Mouse (Mus musculus): ENCODE data around the gene Thy1. TPM values are rescaled to one million over a fixed set of nuclear protein-coding genes. Genes with fewer than 3 reads are reported as not detected.
A peak's percentile ranks its signal among the peaks of the same experiment; 100 is the strongest.

Gene Thy1
- polyA plus RNA-seq, 1 experiment from 2014 or later: 18.7 TPM

DNA sequence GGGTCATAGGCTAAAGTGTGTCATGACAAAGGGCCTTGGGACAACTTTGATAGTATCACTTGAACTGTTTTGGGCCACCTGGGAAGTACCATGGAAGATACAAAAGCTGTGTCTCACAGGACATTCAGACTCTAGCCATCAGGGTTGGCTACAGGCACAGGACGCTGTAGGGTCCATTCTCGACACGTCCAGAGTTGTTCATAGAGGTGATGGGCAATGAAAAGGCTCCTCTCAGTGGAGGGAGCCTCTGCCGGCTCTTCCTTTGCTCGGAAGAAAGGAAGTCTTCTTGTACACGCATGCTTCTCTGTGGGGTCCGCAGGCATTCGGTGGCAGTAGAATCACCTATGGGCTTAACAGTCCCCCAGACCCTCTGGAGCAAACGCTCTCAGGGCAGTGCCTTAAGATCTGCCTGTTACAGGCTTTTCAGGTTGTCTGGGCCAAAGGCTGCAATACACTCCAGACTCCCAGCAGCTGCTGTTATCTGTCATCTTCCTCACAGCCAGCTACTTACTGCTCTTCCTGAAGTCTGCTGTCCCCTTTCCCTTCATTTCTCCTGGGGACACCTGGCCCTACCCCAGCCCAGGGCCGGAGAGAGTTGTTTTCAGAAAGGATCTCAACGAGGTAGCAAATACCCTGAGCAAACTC is 34.2 kb downstream of the Thy1 start:
- no peak overlapping the region for H3K9ac ChIP-seq (ENCODE audit: low read depth, low read length)
- H3K27ac ChIP-seq (ENCODE audit: low read depth, low read length): no peak overlapping the region
- H3K36me3 ChIP-seq (ENCODE audit: control insufficient read depth, insufficient read depth, low read length): no peaks in the 10 kb centered on the region
- no peak overlapping the region for H3K4me3 ChIP-seq (ENCODE audit: low read length)
- WGBS: 85% methylated on average over 11 of the region's 11 CpGs
- peaks cover 9% of the 10 kb centered on the region; the same call in 1 of the 2 replicates for H3K4me1 ChIP-seq (ENCODE audit: control insufficient read depth, insufficient read depth, low read depth, low read length)
- H3K4me2 ChIP-seq (ENCODE audit: low read length): peak overlapping the region; percentile 20; the same call in 1 of the 2 replicates
- no peaks in the 10 kb centered on the region for H3K27me3 ChIP-seq (replicated peaks; ENCODE audit: control insufficient read depth, insufficient read depth, low read length)
- ATAC-seq: no peak
- no peaks in the 10 kb centered on the region for H3K9me3 ChIP-seq (ENCODE audit: control insufficient read depth, low read length)

DNA sequence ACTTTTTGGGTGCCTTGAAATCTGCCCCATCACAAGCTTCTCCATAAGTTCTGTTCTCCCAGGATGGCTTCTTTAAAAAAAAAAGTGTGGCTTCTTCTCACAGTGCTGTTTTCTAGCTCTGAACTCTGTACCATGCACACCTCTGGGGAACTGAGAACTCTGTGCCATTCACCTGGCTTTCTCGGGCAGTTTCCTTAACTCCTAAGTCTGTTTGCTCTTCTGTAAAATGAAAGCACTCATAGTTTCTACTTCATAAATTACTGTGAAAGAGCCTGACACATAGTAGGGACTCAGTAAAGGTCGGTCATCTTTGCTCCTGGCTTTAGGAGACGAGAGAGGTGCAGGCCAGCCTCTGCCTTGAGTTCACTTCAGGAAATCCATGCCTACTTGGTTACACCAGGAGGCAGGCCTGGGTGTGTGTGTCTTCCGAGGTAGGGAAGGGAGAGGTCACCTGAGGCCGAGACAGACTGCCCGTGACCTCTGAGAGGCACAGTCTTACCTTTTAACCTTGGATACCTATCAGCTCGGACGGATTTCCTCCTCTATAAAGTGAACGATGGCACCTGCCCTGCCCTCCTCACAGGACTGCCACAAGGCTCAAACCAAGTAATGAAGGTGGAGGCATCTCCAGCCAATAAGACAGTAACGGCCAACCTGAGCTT is 35.1 kb downstream of the Thy1 start:
- Histone ChIP-seq H3K9me3 (ENCODE audit: control insufficient read depth, low read length) (no peaks in the 10 kb centered on the region), H3K27me3 (replicated peaks; ENCODE audit: control insufficient read depth, insufficient read depth, low read length) (no peaks in the 10 kb centered on the region), H3K27ac (ENCODE audit: low read depth, low read length) (no peak overlapping the region), H3K9ac (ENCODE audit: low read depth, low read length) (no peak overlapping the region), H3K36me3 (ENCODE audit: control insufficient read depth, insufficient read depth, low read length) (no peaks in the 10 kb centered on the region), H3K4me1 (ENCODE audit: control insufficient read depth, insufficient read depth, low read depth, low read length) (peaks cover 9% of the 10 kb centered on the region; the same call in 1 of the 2 replicates), H3K4me3 (ENCODE audit: low read length) (no peak overlapping the region), H3K4me2 (ENCODE audit: low read length) (no peak overlapping the region)
- no peak for ATAC-seq
- WGBS: 86% methylated on average over 10 of the region's 10 CpGs

DNA sequence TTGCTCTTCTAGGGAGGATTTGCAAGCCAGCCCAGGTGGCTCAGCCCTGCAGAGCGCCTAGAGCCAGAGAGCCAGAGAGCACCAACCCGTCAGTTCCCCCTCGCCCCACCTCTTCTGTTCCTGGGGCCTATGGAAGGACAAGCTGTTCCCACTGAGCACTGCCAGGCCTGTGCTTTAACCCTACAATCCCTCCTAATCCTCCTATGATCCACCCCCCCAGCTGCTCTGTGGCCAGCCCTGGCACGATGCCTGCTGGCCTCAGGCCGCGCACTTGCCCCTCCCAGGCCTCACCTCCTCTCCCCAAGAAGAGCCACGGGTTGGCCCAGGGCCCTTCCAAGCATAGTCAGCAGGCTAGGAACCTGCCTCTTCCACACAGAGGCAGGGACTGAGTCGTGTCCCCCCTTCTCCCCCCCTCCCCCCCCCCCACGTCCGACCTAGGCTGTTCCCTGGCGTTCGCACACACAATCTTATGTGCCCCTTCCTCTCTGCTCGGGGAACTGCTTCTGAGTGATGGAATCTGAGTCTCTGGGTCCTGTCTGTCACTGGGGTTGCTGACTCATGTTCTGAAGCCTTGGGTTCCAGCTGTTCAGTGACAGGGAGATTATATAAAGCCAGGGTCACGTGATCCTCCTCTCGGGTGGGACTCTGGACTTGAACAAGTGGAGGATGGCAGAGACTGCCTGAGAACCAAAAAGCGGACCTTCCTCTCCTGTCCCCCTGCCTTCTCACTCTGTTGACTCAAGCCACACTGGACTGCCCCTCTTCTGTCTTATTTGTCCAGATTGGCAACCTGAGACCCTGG is 36.0 kb downstream of the Thy1 start:
- Histone ChIP-seq H3K27me3 (replicated peaks; ENCODE audit: control insufficient read depth, insufficient read depth, low read length) (no peaks in the 10 kb centered on the region), H3K4me3 (ENCODE audit: low read length) (no peak overlapping the region), H3K9ac (ENCODE audit: low read depth, low read length) (no peak overlapping the region), H3K9me3 (ENCODE audit: control insufficient read depth, low read length) (no peaks in the 10 kb centered on the region), H3K4me1 (ENCODE audit: control insufficient read depth, insufficient read depth, low read depth, low read length) (peaks cover 13% of the 10 kb centered on the region), H3K4me2 (ENCODE audit: low read length) (no peak overlapping the region), H3K27ac (ENCODE audit: low read depth, low read length) (0 out of 2 replicates have a peak overlapping the region, but pooled peaks have one; percentile 7), H3K36me3 (ENCODE audit: control insufficient read depth, insufficient read depth, low read length) (no peaks in the 10 kb centered on the region)
- peak; percentile 84 for ATAC-seq
- WGBS: 33% methylated on average over 16 of the region's 16 CpGs

DNA sequence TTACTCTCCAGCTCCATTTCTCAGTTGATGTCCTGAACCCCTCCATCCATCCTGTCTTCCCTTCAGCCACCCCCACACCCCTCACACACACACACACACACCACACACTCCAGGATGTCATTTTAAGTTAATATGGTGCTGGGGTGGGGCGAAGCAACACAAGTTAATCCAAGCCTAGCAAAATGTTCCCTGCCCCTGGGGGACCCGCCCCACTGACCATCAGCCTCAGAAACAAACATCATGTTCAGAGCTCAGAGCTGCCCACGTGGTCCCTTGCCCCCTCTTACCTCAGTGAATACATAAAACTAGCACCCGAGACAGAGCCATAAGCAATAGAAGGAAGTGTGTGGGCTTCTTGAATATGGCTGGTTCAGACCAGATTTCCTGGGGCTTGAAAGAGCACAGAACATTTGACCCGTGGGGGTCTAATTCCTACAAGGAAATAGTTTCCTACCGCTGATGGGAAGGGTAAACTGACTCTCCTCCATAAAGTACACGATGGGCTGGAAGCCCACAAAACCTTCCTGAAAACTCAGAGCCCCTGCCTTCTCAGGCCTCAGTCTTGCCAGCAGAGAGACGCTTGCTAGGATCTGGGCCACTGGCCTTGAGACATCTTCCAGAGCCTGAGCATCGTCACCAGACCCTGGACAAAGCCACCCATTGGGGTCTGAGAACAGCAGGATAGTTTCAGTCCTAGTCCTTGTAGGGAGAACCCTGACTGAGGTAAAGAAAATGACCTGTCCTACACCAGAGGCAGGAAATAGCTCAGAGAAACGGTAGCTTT is 37.0 kb downstream of the Thy1 start:
- H3K4me1 ChIP-seq (ENCODE audit: control insufficient read depth, insufficient read depth, low read depth, low read length): peaks cover 21% of the 10 kb centered on the region
- ATAC-seq: no peak
- WGBS: 77% methylated on average over 10 of the region's 10 CpGs

DNA sequence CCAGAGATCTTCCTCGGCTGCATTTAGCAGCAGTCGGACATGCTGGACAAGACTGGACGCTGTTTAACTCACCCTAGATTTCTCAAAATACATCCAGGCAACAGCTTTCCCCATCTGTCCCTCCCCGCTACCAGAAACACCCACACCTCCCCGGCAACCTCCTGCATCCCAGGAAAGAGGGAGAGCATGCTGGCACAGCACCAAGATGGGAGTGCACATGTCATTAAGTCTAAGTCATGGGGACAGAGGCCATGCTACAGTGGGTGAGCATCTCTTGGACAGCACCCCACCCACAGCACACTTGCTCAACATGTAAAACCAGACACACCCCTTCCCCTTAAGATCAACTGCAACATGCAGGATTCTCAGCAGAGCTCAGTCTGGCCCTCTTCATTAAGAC is 37.8 kb downstream of the Thy1 start:
- no peak overlapping the region for H3K4me2 ChIP-seq (ENCODE audit: low read length)
- no peak overlapping the region for H3K9ac ChIP-seq (ENCODE audit: low read depth, low read length)
- H3K9me3 ChIP-seq (ENCODE audit: control insufficient read depth, low read length): no peaks in the 10 kb centered on the region
- no peaks in the 10 kb centered on the region for H3K36me3 ChIP-seq (ENCODE audit: control insufficient read depth, insufficient read depth, low read length)
- no peak overlapping the region for H3K27ac ChIP-seq (ENCODE audit: low read depth, low read length)
- ATAC-seq: no peak
- WGBS: 71% methylated on average over 5 of the region's 5 CpGs
- no peak overlapping the region for H3K4me3 ChIP-seq (ENCODE audit: low read length)
- H3K27me3 ChIP-seq (replicated peaks; ENCODE audit: control insufficient read depth, insufficient read depth, low read length): peaks cover 4% of the 10 kb centered on the region; the same call in 1 of the 2 replicates
- peaks cover 27% of the 10 kb centered on the region for H3K4me1 ChIP-seq (ENCODE audit: control insufficient read depth, insufficient read depth, low read depth, low read length)

More for the DNA sequence above, 37.0 kb downstream of the Thy1 start:
- Histone ChIP-seq H3K4me2 (ENCODE audit: low read length) (no peak overlapping the region), H3K9me3 (ENCODE audit: control insufficient read depth, low read length) (no peaks in the 10 kb centered on the region), H3K9ac (ENCODE audit: low read depth, low read length) (no peak overlapping the region), H3K36me3 (ENCODE audit: control insufficient read depth, insufficient read depth, low read length) (no peaks in the 10 kb centered on the region), H3K27me3 (replicated peaks; ENCODE audit: control insufficient read depth, insufficient read depth, low read length) (peaks cover 1% of the 10 kb centered on the region; the same call in 1 of the 2 replicates), H3K27ac (ENCODE audit: low read depth, low read length) (no peak overlapping the region), H3K4me3 (ENCODE audit: low read length) (no peak overlapping the region)

DNA sequence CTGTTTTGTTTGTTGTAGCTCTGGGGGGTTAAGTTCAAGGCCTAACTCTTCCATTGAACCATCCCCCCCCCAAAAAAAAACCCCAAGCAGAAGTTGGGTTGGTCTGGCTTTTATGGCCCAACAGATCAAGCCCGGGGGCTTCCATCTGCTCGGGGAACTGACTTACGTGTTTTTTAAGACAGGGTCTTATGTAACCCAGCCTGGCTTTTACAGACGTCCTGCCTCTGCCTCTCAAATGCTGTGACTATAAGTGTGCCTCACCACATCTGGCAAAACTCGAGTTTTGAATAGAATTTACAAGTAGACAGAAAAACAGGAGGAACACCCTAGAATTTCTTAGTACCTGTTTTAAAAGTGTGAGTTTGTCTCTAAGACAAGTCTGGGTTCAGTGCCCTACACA is 38.4 kb downstream of the Thy1 start:
- H3K27ac ChIP-seq (ENCODE audit: low read depth, low read length): no peak overlapping the region
- no peak overlapping the region for H3K9ac ChIP-seq (ENCODE audit: low read depth, low read length)
- WGBS: 78% methylated on average over 5 of the region's 5 CpGs
- no peak overlapping the region for H3K4me2 ChIP-seq (ENCODE audit: low read length)
- H3K36me3 ChIP-seq (ENCODE audit: control insufficient read depth, insufficient read depth, low read length): no peaks in the 10 kb centered on the region
- H3K4me1 ChIP-seq (ENCODE audit: control insufficient read depth, insufficient read depth, low read depth, low read length): peaks cover 27% of the 10 kb centered on the region
- no peaks in the 10 kb centered on the region for H3K9me3 ChIP-seq (ENCODE audit: control insufficient read depth, low read length)
- ATAC-seq: no peak
- no peak overlapping the region for H3K4me3 ChIP-seq (ENCODE audit: low read length)
- peaks cover 6% of the 10 kb centered on the region for H3K27me3 ChIP-seq (replicated peaks; ENCODE audit: control insufficient read depth, insufficient read depth, low read length)

DNA sequence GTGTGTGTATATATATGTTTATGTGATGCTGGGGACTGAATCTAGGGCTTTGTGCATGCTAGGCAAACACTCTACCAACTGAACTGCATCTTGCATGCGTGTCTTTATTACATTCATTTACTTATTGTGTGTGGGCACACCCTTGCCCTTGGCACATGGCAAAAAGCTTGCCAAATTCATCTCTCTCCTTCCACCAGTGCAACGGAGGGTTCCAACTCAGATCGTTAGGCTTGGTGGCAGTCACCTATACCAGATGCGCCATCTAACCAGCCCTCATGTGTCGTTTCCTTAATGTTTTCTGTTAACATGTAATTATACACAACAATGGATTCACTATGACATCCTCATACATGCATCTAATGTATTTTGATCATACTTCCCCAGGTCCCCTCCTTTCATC is 39.1 kb downstream of the Thy1 start:
- Histone ChIP-seq H3K4me1 (ENCODE audit: control insufficient read depth, insufficient read depth, low read depth, low read length) (peaks cover 27% of the 10 kb centered on the region), H3K4me2 (ENCODE audit: low read length) (no peak overlapping the region), H3K9me3 (ENCODE audit: control insufficient read depth, low read length) (no peaks in the 10 kb centered on the region), H3K36me3 (ENCODE audit: control insufficient read depth, insufficient read depth, low read length) (no peaks in the 10 kb centered on the region), H3K4me3 (ENCODE audit: low read length) (no peak overlapping the region), H3K9ac (ENCODE audit: low read depth, low read length) (no peak overlapping the region), H3K27me3 (replicated peaks; ENCODE audit: control insufficient read depth, insufficient read depth, low read length) (peaks cover 9% of the 10 kb centered on the region), H3K27ac (ENCODE audit: low read depth, low read length) (no peak overlapping the region)
- ATAC-seq: no peak
- WGBS: 89% methylated on average over 5 of the region's 5 CpGs

DNA sequence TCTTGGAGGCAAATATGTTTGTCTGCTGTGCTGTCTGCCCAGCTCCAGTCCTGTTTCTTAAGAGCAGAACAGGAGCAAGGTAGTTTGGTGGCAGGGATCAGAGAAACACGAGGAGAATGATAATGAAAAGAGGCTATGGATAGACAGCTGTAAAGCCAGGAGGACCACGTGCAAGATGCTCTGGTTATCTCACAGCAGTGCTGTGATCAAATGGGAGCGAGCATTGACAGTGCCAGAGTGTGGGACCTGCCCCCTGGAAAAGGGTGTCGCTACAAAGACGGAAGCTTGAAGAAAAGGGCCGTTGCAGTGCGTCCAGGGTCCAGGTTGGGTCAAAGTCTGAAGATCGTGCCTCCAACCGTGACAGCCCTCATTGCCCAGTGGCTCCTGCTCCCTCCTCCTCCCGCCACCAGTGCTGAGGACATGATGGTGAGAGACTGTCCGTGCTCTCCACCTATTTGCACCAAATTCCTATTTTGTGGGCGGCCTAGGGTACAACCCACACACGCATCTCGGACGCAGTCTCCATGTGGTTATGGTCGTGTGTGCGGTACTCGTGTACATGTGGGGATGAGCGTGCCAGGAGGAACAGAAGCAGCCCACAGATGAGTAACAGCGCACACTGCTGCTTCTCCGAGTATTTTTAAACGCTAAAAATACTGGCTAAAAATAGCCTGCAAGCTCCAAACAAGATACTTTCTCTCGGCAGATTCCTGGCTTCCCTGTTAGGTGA is 40.4 kb downstream of the Thy1 start:
- ATAC-seq: no peak
- Histone ChIP-seq H3K4me2 (ENCODE audit: low read length) (peak overlapping the region; percentile 100), H3K27me3 (replicated peaks; ENCODE audit: control insufficient read depth, insufficient read depth, low read length) (peaks cover 13% of the 10 kb centered on the region), H3K4me1 (ENCODE audit: control insufficient read depth, insufficient read depth, low read depth, low read length) (peaks cover 29% of the 10 kb centered on the region), H3K9ac (ENCODE audit: low read depth, low read length) (no peak overlapping the region), H3K9me3 (ENCODE audit: control insufficient read depth, low read length) (no peaks in the 10 kb centered on the region), H3K4me3 (ENCODE audit: low read length) (peak overlapping the region; percentile 64), H3K36me3 (ENCODE audit: control insufficient read depth, insufficient read depth, low read length) (no peaks in the 10 kb centered on the region), H3K27ac (ENCODE audit: low read depth, low read length) (no peak overlapping the region)
- WGBS: 12% methylated on average over 23 of the region's 23 CpGs

Measured in hindbrain, embryonic 16.5 days (tissue).